Mouse (Mus musculus): ENCODE data around the gene Gabpb2.

The Gabpb2 gene

GRCm38 (mm10) chr3:95217255-95218134 lies at the start of gene Gabpb2:
TSS of gene Gabpb2 (minus strand) at chr3:95217916.
- peak; percentile 99 for DNase-seq

GRCm38 (mm10) chr3:95266052-95266451 lies 48.3 kb upstream of the Gabpb2 start:
- no peak for DNase-seq

- no peak for DNase-seq
These were observed 47.0 kb upstream of the Gabpb2 start for GRCm38 (mm10) chr3:95264724-95265123.

DNA sequence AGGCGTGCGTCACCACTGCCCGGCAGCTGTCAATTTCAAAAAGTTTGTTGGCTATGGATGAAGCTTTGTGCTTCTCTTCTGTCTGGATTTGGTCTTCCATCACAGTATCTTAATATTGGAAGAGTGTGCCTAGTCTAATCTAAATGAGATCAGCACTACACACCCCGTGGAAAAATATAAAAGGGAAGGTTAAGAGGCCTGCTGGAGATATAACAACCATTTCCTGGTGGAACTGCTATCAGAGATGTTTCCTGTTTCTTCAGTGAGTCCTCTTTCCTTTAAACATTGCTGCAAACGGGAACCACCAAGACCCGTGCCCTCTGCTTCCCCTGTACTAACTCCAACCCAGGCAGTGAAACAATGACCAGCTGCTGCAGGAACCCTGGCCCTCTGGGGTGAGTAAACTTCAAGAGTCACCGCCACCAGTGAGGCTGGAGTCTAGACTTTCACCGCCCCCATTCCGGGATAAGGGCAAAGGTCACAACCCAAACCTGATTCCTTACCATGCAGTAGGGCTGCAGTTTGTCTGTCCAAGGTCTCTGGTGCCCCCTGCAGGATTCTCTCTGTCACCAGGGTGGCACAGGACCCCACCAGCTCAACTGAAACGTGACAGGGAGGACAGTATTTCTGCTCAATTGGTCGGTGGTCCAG lies 45.5 kb upstream of the Gabpb2 start:
- DNase-seq = peak; percentile 90

GRCm38 (mm10) chr3:95261975-95262374 lies 44.3 kb upstream of the Gabpb2 start:
- no peak for DNase-seq

GRCm38 (mm10) chr3:95256931-95257330 lies 39.2 kb upstream of the Gabpb2 start:
- no peak for DNase-seq

GRCm38 (mm10) chr3:95250783-95251424 lies 33.2 kb upstream of the Gabpb2 start, which contains the start of gene Bnipl:
TSS of gene Bnipl (minus strand) at chr3:95251193.
- DNase-seq = no peak

DNA sequence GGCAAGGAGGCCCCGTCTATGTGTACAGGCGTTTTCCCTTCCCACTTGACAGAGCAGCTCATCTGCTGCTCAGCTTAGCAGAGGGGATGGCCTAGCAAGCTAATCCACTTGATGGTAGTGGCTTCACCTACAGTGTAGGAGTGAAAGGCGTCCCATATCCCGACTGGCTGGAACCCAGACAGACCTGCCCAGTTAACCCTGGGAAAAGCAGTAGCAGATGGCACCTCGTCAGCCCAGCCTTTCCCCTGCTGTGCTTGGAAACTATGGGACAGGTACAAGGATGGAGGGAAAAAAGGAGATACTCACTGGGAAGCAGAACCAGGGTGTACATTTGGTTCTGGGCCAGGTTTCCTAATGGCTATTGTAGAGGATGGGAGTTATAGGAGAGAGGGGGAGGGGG lies 32.6 kb upstream of the Gabpb2 start:
- DNase-seq = no peak

- DNase-seq = no peak
These were observed 30.1 kb upstream of the Gabpb2 start for GRCm38 (mm10) chr3:95247660-95248336.

GRCm38 (mm10) chr3:95246465-95247231 lies 28.9 kb upstream of the Gabpb2 start:
- DNase-seq = peak; percentile 60

DNA sequence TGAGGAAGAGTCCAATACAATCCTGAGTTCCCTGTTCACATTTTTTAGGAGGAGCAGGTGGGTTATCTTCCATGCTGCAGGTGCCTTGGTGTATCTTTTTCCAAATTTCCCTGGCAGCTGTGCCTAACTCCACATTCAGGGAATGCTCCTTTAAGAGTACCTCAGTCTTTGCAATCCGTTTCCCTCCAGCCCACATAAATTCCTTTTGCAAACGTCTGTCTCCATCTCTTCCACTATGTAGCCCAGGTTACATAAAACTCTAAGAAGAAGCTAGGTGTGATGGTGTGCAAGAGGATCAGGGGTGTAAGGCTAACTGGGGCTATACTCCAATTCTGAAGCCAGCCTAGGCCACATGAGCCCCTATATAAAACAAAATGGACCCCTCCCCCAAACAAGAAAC lies 25.4 kb upstream of the Gabpb2 start:
- no peak for DNase-seq

DNA sequence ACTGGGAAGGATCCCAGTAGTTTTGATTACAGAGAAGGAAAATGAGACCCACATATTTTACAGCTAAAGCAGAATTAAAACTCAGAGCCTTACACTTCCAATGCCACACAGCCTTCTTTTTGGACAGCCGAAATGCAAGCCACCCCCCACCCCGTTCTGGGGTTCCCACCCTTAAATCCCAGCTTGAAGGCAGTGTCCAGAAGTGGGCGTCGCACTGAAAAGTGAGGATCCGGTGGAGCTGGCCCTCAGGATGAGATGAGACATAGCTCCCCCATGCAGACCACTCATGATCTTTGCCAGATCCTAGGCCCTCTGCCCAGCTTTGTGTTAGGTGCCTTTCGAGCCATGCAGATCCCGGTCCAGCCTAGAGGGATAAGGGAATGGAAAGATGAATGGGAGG lies 23.8 kb upstream of the Gabpb2 start, which contains the start of gene Gm128:
TSS of gene Gm128 (minus strand) at position 101 of the 400 bp plus-strand sequence.
- DNase-seq = no peak

DNA sequence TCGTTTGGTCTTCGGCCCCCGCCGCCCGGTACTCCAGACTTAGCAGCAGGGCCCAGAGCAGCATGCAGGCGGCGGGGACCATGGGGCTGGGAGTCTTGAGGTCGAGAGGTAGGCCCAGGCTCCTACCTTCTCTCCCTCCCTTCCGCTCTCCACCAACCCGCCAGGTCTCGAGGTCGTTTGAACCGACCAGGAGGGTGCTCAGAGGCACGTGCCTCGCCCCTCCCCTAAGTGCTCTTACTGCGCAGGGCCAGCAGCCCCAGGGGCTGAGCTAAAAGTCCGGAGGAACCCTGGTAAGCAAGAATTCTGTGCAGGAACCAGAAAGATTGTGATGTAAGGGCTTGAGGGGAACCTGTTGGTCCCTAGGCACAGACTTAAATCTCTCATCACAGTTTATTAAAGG lies 23.2 kb upstream of the Gabpb2 start:
- DNase-seq = no peak

DNA sequence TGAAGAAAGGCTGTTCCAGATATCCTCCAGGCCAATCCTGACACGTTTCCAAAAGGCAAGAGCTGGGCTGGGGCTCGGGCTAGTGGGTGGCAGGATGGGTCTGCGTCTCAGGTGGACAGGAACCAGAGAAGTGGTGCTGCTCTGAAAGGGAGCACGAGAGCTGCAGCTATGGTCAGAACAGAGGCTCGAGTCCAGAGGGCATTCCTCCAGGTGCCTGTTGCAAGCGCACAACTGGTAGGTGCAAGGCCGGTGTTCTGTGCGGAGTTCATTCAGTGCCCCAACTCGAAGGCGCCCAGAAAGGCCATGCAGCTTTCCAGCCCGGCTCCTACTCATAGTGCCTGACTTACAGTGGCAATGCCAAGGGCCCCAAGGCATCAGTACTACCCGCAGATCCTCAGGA lies 22.3 kb upstream of the Gabpb2 start:
- no peak for DNase-seq

- DNase-seq = no peak
These were observed 21.3 kb upstream of the Gabpb2 start for GRCm38 (mm10) chr3:95239022-95239421.

DNA sequence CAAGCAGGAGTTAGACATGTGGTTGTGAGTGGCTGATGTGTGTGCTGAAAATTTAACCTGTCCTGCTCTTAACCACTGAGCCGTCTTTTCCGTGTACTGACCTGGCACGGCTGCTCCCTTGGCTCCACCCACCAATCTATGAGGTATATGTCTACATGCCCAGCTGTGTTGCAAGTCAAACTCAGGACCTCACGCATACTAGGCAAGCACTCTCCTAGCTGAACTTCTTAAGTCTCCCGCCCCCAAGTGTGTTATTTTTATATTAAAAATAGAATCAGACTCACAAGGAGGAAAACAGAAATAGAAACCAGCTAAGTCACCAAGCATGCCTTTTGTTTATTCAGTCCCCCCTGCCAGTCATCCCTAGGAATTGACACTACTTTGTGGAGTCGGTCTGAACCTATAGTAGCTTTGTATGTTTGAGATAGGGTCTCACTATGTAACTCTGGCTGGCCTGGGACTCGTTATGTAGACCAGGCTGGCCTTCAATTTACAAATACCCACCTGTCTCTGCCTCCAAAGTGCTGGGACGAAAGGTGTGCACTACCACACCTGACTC lies 19.9 kb upstream of the Gabpb2 start:
- no peak for DNase-seq

DNA sequence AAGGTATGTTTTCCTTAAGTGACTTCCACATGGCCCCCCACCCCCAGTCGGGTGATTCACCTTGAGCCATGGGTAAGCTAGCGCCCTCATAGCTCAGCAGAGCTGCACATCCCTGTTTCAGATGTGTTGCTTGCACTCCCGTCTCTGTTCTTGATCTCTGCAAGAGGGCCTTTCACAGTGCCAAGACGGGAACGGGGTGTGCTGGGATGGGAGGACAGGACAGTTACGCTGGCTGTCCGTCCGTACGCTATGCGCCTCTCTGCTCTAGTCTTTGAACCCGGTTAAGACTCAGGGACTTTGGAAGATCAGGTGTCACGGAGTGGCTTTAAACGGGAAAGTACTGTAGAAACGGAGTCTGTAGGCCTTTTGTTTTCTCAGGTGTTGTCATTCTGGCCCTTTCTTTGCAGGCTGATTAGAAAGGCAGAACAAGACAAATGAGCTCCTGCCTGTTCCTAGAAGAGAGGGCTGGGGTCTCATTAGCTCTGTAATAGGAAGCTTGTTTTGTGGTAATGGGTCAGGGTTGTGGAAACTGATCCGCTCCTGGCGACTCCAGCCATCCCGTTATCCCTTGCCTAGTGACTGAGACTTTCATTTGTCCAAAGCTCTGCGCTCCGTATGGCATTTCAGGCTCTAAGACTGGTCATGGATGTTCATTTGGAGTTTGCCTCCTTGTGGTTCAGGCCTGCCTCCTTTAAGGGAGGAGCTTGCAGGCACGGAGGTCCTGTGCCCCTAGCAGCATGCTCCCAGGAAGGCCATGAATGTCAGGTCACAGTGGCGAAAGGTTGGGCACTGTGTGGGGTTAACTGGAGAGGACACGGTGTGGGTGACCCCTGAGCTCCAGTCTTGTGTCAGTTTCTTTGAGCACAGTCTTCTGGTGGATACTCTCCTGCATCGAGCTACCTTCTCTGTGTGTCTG lies 17.9 kb upstream of the Gabpb2 start:
- DNase-seq = no peak

DNA sequence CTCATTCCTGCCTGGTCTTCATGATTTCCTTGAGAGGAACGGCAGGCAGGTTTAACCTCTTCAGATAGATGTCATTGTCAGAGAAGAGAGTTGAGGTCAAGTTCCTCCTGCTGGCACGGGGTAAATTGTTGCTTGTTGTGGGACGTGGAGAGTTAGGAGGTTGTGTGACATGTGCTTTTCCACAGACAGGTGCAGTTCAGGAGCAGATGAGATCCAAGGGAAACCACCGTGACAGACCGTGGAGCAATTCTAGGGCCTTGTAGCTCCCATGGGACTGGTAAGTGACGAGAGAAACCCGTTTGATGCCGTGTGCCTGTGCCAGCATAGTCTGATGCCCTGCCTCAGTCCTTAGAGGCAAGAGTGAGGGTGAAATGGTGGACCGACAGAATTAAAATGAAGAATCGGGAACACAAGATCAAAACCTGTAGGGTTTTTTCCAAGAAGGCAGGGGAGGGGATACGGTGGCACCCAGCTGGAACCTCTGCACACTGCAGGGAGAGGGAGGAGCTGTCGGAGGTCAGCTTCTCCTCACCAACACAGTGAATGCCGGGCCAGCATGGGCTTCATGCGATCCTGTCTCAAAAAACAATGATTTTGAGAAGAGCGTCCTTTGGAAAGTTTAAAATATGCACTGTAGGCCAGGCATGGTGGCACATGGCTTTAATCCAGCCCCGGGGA lies 15.7 kb upstream of the Gabpb2 start:
- DNase-seq = no peak

DNA sequence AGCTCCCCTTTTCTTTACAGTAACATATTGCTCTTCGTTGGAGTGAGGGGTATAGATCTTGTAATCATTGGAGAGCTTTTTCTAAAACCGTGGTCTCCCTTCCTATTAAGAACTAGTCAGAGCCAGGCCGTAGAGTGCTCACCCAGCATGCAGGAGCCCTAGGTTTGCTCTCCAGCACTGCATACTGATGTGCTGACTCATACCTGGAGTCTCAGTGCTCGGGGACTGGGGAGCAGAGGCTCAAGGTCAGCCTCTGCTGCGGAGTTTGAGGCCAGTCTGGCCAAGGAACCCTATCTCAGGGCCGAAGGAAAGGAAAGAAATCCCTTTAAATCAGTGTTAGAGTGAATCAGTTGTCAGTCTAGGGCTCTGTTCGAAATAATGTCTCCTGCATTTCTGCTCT lies 15.1 kb upstream of the Gabpb2 start:
- DNase-seq = peak; percentile 51

Measured in kidney, postnatal 10 days (tissue).